Mouse (Mus musculus) ES-E14 (cell line): Measurements from ENCODE around the gene Gba2. TPM values are rescaled to one million over a fixed set of nuclear protein-coding genes. Genes with fewer than 3 reads are reported as not detected.
A peak's percentile ranks its signal among the peaks of the same experiment; 100 is the strongest.

ENCODE experiments used
- DNase-seq: peaks from one replicate; pipeline ENCODE4 v3.0.0-alpha.2; 2013; ENCODE audit warnings: low read depth, low spot score
- H3K27ac ChIP-seq: 2 replicates; pipeline ENCODE4 v1.5.1; 2012; ENCODE audit warnings: low read depth, mild to moderate bottlenecking, low read length, moderate library complexity, mixed read lengths; ENCODE audit not compliant: poor library complexity, insufficient read depth, severe bottlenecking
- H3K36me3 ChIP-seq: 2 replicates; pipeline ENCODE4 v1.6.1; 2012; ENCODE audit warnings: mild to moderate bottlenecking, low read length, moderate library complexity, mixed read lengths; ENCODE audit not compliant: control insufficient read depth, poor library complexity, insufficient read depth, severe bottlenecking
- H3K4me1 ChIP-seq, 2 experiments: fragments of 150-350 bp in 1 of 2; sonication (generic) in 1 of 2; 2 replicates each; pipeline ENCODE4 v1.6.1; 2012; ENCODE audit warnings: low read length in 2 of 2, mild to moderate bottlenecking in 1 of 2, mixed read lengths in 1 of 2; ENCODE audit not compliant: control insufficient read depth in 2 of 2, insufficient read depth in 2 of 2, poor library complexity in 1 of 2
- H3K4me3 ChIP-seq, 2 experiments: fragments of 150-350 bp in 1 of 2; sonication (generic) in 1 of 2; 2 replicates each; pipeline ENCODE4 v1.5.1; 2012; ENCODE audit warnings: low read length in 2 of 2, low read depth in 1 of 2, mild to moderate bottlenecking in 1 of 2, mixed read lengths in 1 of 2; ENCODE audit not compliant: insufficient read depth in 1 of 2, poor library complexity in 1 of 2, severe bottlenecking in 1 of 2
- H3K9ac ChIP-seq: 2 replicates; pipeline ENCODE4 v1.6.1; 2012; ENCODE audit warnings: low read depth, mild to moderate bottlenecking, low read length, mixed read lengths; ENCODE audit not compliant: poor library complexity, insufficient read depth, severe bottlenecking
- H3K9me3 ChIP-seq: fragments of 150-350 bp; sonication (generic); 2 replicates; pipeline ENCODE4 v1.6.1; 2012; ENCODE audit warnings: low read depth, mild to moderate bottlenecking, low read length; ENCODE audit not compliant: control insufficient read depth, insufficient read depth
- CHD2 ChIP-seq: IDR thresholded peaks from 2 replicates; pipeline ENCODE4 v1.6.1; 2014; ENCODE audit warnings: mild to moderate bottlenecking, low read depth, low read length, inconsistent platforms
- HCFC1 ChIP-seq: IDR thresholded peaks from 2 replicates; pipeline ENCODE4 v1.6.1; 2012; ENCODE audit warnings: low read length, inconsistent platforms, borderline replicate concordance; ENCODE audit not compliant: insufficient read depth
- MAFK ChIP-seq: IDR thresholded peaks from 2 replicates; pipeline ENCODE4 v1.6.1; 2014; ENCODE audit warnings: mild to moderate bottlenecking, low read depth, low read length, inconsistent platforms; ENCODE audit not compliant: insufficient read depth
- ZC3H11A ChIP-seq: IDR thresholded peaks from 2 replicates; pipeline ENCODE4 v1.6.1; 2012; ENCODE audit warnings: low read depth, mild to moderate bottlenecking, inconsistent platforms, low read length, borderline replicate concordance
- ZNF384 ChIP-seq: IDR thresholded peaks from 2 replicates; pipeline ENCODE4 v1.6.1; 2012; ENCODE audit warnings: low read depth, low read length, inconsistent platforms
- in situ Hi-C, 2 experiments: fragments of 600-800 bp; cut with MboI; formaldehyde crosslinking; loops; one replicate each; pipeline ENCODE4 v1.15.1; 2025; ENCODE audit warnings: low sequenced_read_pairs in 2 of 2, inconsistent platforms in 1 of 2; ENCODE audit not compliant: unreplicated experiment in 2 of 2
- total RNA-seq: library from RNA; depleted of rRNA; stranded (reverse); fragments of 300-350 nt; gene quantifications from 2 replicates; pipeline ENCODE4 v1.2.3, GENCODE M21; 2012

Gba2 gene
- total RNA-seq, 1 experiment: 8.9 TPM

DNA sequence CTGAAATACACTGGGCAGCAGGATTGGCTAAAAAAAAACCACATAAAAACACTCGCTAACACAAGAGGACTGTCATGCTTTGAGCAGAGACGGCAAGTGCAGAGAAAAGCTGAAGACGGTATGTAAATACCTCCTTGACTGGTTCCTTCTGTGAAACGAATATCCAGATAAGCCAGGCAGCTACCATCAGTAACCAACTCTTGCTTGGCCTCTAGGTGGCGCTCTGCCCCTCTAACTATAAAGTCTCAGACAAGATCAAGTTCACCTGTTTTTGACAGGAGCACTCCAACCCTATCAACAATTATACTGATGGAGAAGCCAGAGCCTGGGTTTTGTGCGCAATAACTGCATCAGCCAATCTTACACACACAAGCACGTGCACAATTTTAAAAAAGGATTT lies 48.1 kb downstream of the Gba2 start:
- Histone ChIP-seq H3K36me3 (peaks cover 39% of the 10 kb centered on the region), H3K9ac (no peak overlapping the region), H3K9me3 (no peaks in the 10 kb centered on the region), H3K4me1 (peaks cover 4 to 11% of the 10 kb centered on the region in 2 experiments; a peak in 2 of 4 replicates), H3K27ac (no peak overlapping the region), H3K4me3 (no peak overlapping the region)
- in situ Hi-C loops: no loop called here
- DNase-seq: peak; percentile 66
- no peak for TF ChIP-seq HCFC1
- no peak for TF ChIP-seq CHD2
- TF ChIP-seq ZC3H11A: no peak
- TF ChIP-seq MAFK: no peak
- TF ChIP-seq ZNF384: no peak

DNA sequence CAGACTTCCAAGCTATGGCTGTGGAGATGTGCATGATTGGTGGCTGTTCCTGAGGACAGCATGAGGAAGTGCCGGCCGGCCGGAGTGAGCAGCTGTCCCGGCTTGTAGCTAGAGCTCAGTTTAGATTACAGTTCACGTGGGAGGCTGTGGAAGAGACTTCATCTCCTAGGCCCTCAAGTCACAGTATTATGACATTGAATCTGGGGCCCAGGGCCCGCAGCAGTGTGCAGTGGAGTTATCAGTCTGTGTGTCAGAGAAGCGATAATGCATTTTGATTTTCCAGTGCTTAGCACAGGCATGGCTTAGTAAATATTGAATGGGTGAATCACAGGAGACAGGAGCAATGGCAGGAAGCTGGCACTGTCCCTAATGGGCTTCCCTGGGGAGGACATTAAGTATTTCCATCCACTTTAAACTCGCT lies 48.6 kb downstream of the Gba2 start:
- Histone ChIP-seq H3K4me3 (no peak overlapping the region), H3K36me3 (peaks cover 34% of the 10 kb centered on the region), H3K9me3 (no peaks in the 10 kb centered on the region), H3K27ac (no peak overlapping the region), H3K9ac (no peak overlapping the region), H3K4me1 (peaks cover 4 to 7% of the 10 kb centered on the region in 2 experiments; a peak in 2 of 4 replicates)
- TF ChIP-seq MAFK (no peak), ZC3H11A (no peak), HCFC1 (no peak), ZNF384 (no peak), CHD2 (no peak)
- in situ Hi-C loops: no loop called here
- no peak for DNase-seq

DNA sequence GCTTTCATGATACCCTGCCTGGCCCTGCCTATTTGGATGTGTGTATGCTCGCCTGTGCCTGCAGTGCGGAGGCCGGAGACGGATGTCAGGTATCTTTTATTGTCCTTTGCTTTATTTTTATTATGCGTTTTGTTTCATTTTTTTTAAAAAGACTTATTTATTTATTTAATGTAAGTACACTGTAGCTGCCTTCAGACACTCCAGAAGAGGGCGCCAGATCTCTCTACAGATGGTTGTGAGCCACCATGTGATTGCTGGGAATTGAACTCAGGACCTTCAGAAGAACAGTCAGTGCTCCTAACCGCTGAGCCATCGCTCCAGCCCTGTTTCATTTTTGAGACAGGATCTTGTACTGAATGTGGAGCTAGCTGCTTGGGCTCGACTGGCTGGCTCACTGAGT lies 50.2 kb downstream of the Gba2 start:
- Histone ChIP-seq H3K9me3 (no peaks in the 10 kb centered on the region), H3K9ac (no peak overlapping the region), H3K36me3 (peaks cover 24% of the 10 kb centered on the region), H3K4me3 (no peak overlapping the region), H3K4me1 (peaks cover 0 to 8% of the 10 kb centered on the region in 2 experiments; a peak in 2 of 4 replicates), H3K27ac (no peak overlapping the region)
- no peak for DNase-seq
- TF ChIP-seq ZNF384 (0 out of 2 replicates have a peak, but pooled peaks have one; percentile 35), HCFC1 (no peak)
- in situ Hi-C loops: no loop called here

DNA sequence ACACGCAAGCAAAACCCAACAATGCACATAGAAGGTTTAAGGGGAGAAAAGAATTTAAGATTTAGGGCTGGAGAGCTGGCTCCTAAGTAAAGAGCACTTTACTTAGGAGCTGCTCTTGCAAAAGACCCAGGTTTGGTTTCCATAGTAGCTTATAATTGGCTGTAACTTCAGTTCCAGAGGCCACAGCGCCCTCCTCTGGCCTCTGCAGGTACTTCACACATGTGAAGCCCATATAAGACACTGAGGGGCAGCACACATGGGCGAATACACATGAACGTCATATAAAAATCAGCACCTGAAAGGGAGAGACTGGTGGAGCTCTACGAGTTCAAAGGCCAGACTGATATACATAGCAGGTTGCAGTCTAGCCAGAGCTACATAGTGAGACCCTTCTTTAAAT lies 50.8 kb downstream of the Gba2 start:
- Histone ChIP-seq H3K9ac (no peak overlapping the region), H3K9me3 (no peaks in the 10 kb centered on the region), H3K4me1 (peaks cover 0 to 6% of the 10 kb centered on the region in 2 experiments; a peak in 2 of 4 replicates), H3K4me3 (no peak overlapping the region), H3K36me3 (peaks cover 18% of the 10 kb centered on the region), H3K27ac (no peak overlapping the region)
- peak; percentile 62 for DNase-seq
- in situ Hi-C loops: no loop called here
- no peak for TF ChIP-seq HCFC1
- 0 out of 2 replicates have a peak, but pooled peaks have one; percentile 8 for TF ChIP-seq ZC3H11A

DNA sequence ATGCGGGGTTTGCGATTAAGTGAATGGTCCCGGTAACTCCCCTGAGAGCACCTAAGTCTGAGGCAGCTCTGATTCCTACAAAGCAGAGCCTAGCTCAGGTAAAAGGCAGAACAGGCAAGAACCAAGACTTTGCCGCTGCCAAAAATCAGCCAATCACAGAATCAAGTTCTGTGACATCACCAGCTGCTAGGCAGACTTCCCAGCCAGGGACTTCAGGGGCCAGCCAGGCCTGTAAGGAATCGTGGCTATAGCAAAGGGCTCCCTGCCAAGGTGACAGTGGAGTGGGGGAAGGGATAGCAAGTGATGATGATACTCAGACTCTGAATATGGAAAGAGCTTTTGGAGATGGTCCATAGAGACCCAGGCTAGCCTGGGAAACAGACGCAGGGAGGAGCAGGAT lies 58.7 kb downstream of the Gba2 start:
- in situ Hi-C loops: no loop called here
- DNase-seq: peak; percentile 74
- peaks cover 0 to 28% of the 10 kb centered on the region in 2 experiments; a peak in 2 of 4 replicates for H3K4me1 ChIP-seq

More for the DNA sequence above, 58.7 kb downstream of the Gba2 start:
- peaks cover 9% of the 10 kb centered on the region; the same call in 1 of the 2 replicates for H3K36me3 ChIP-seq
- H3K27ac ChIP-seq: no peak overlapping the region
- TF ChIP-seq CHD2: peak; percentile 97
- no peak for TF ChIP-seq ZNF384
- TF ChIP-seq MAFK: no peak
- TF ChIP-seq HCFC1: no peak
- no peak for TF ChIP-seq ZC3H11A
- H3K4me3 ChIP-seq: no peak overlapping the region
- H3K9me3 ChIP-seq: no peaks in the 10 kb centered on the region
- no peak overlapping the region for H3K9ac ChIP-seq
